Mouse (Mus musculus): ENCODE data around the gene Mcrip1. TPM values are rescaled to one million over a fixed set of nuclear protein-coding genes. Genes with fewer than 3 reads are reported as not detected.
"Not testable (repeated sequence)": the region's sequence is repeated elsewhere in the genome, so short reads cannot be mapped to it uniquely, and the experiment has no call there.

The Mcrip1 gene
- polyA plus RNA-seq, 1 experiment from 2014 or later = 252 TPM

DNA sequence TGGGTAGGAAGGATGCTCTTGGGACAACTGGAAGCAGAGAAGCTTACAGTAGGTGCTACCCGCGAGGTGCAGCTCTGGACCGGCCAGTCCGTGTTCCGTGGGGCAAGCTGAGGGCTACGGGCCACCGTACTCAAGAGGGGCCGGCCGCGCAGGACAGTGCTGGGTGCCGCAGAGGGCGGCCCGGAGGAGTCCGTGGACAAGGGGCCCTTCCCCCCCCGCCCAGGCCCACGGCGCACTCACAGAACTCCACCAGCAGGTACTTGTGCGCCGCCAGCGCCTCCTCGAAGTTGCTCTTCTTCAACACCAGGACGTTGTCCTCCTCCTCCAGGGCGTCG is 22.9 kb upstream of the Mcrip1 start:
- ATAC-seq (ENCODE audit: insufficient number of reproducible peaks, low FRiP score, low TSS enrichment, low read depth) = peak; percentile 6; the same call in 1 of the 2 replicates
- H3K36me3 ChIP-seq (ENCODE audit: control insufficient read depth, insufficient read depth, low read length) = peaks cover 35% of the 10 kb centered on the region
- 0% methylated on average over 22 of the region's 24 CpGs for WGBS

DNA sequence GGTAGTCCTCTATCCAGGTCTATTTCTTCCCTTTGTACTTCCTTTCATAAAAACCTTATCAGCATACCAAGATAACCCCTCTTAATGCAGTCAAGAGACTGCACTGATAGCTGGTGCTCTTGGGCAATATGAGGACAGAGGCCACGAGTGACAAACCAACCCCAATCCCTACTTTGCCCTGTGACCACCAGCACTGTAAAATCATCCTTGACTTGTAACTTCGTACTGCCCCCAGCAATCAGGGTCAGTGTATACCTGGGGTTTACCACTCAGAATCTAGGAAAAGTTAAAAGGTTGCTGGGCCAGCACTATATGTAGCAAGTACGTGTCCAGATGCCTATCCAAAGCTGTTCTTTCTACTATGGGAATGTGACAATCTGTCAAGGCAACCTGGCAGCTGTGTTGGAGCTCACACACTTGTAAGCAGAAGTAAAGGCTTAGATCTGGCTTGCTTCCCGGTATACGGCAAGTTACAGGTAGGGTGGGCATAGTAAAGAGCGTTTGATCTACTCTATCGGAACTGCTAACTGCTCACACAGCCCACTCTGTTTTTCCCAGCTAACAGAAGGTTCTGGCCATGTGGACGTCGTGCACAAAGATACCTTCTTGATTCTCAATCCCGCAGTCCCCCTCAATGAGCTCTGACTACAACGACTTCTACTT is 22.4 kb upstream of the Mcrip1 start:
- DNase-seq (ENCODE audit: low spot score) = no peak
- Histone ChIP-seq H3K27me3 (ENCODE audit: control insufficient read depth, insufficient read depth, low read length) (no peaks in the 10 kb centered on the region), H3K36me3 (ENCODE audit: control insufficient read depth, insufficient read depth, low read length) (peaks cover 37% of the 10 kb centered on the region), H3K4me3 (ENCODE audit: low read depth, low read length) (peak overlapping the region; percentile 97), H3K4me2 (ENCODE audit: low read depth, severe bottlenecking) (peak overlapping the region; percentile 81), H3K9me3 (ENCODE audit: control insufficient read depth, low read length) (no peaks in the 10 kb centered on the region), H3K9ac (ENCODE audit: low read length) (peak overlapping the region; percentile 94), H3K4me1 (ENCODE audit: control insufficient read depth, insufficient read depth, low read length) (0 out of 2 replicates have a peak, but pooled peaks cover 4% of the 10 kb centered on the region), H3K27ac (replicated peaks; ENCODE audit: low read depth, low read length) (peak overlapping the region; percentile 85; the same call in 1 of the 2 replicates)
- no peak for ATAC-seq (ENCODE audit: insufficient number of reproducible peaks, low FRiP score, low TSS enrichment, low read depth)
- 12% methylated on average over 11 of the region's 11 CpGs for WGBS

More for the DNA sequence above, 22.9 kb upstream of the Mcrip1 start:
- Histone ChIP-seq H3K27me3 (ENCODE audit: control insufficient read depth, insufficient read depth, low read length) (no peaks in the 10 kb centered on the region), H3K27ac (replicated peaks; ENCODE audit: low read depth, low read length) (peak overlapping the region; percentile 85; the same call in 1 of the 2 replicates), H3K4me3 (ENCODE audit: low read depth, low read length) (peak overlapping the region; percentile 97), H3K4me2 (ENCODE audit: low read depth, severe bottlenecking) (peak overlapping the region; percentile 81), H3K9ac (ENCODE audit: low read length) (peak overlapping the region; percentile 94), H3K9me3 (ENCODE audit: control insufficient read depth, low read length) (no peaks in the 10 kb centered on the region), H3K4me1 (ENCODE audit: control insufficient read depth, insufficient read depth, low read length) (0 out of 2 replicates have a peak, but pooled peaks cover 4% of the 10 kb centered on the region)
- peak; percentile 46 for DNase-seq (ENCODE audit: low spot score)

DNA sequence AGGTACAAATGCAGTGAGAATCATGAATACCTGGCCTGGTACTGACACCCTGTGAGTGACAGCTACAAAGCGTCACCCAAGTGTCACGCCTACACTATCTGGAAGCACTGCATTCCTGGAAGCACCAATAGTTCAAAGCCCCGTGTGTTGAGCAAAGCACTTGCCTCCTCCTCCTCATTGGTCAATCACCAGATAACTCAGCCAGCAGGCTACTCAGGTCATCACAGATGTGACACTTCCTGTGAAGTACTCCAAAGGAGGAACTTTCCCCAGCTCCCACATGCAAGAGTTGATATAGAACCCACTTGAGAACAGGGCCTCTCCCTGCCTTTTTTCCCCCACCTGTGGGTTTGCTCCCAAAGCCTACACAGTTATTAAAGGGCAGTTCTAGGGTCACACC is 21.6 kb upstream of the Mcrip1 start:
- WGBS = 75% methylated on average over 3 of the region's 3 CpGs
- peak overlapping the region; percentile 81 for H3K4me2 ChIP-seq (ENCODE audit: low read depth, severe bottlenecking)
- no peaks in the 10 kb centered on the region for H3K9me3 ChIP-seq (ENCODE audit: control insufficient read depth, low read length)
- H3K27me3 ChIP-seq (ENCODE audit: control insufficient read depth, insufficient read depth, low read length) = no peaks in the 10 kb centered on the region
- peaks cover 43% of the 10 kb centered on the region for H3K36me3 ChIP-seq (ENCODE audit: control insufficient read depth, insufficient read depth, low read length)
- no peak for ATAC-seq (ENCODE audit: insufficient number of reproducible peaks, low FRiP score, low TSS enrichment, low read depth)
- peak overlapping the region; percentile 94; the same call in 1 of the 2 replicates for H3K9ac ChIP-seq (ENCODE audit: low read length)
- peak overlapping the region; percentile 97 for H3K4me3 ChIP-seq (ENCODE audit: low read depth, low read length)
- H3K27ac ChIP-seq (replicated peaks; ENCODE audit: low read depth, low read length) = no peak overlapping the region
- DNase-seq (ENCODE audit: low spot score) = no peak
- H3K4me1 ChIP-seq (ENCODE audit: control insufficient read depth, insufficient read depth, low read length) = 0 out of 2 replicates have a peak, but pooled peaks cover 4% of the 10 kb centered on the region

DNA sequence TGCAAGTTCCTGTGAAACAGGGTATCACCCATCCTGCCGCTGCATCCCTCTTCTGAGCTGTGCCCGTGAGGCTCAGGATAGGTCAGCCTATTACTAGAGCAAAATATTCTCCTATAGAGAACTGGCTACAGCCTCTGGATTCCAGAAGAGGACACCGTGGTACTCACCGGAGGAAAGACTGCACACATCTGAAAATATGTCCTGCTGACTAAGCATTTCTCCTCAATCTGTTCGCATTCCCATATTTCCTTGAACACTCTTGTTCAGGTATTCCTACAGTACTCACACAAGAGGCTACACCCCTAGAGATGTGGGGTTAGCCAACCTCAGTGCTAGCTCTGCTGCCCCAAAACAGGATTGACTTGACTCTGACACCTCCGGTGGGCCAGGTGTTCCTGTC is 18.8 kb upstream of the Mcrip1 start:
- no peaks in the 10 kb centered on the region for H3K27me3 ChIP-seq (ENCODE audit: control insufficient read depth, insufficient read depth, low read length)
- peaks cover 63% of the 10 kb centered on the region for H3K36me3 ChIP-seq (ENCODE audit: control insufficient read depth, insufficient read depth, low read length)
- no peak overlapping the region for H3K27ac ChIP-seq (replicated peaks; ENCODE audit: low read depth, low read length)
- ATAC-seq (ENCODE audit: insufficient number of reproducible peaks, low FRiP score, low TSS enrichment, low read depth) (no peak), DNase-seq (ENCODE audit: low spot score) (no peak)
- 0 out of 2 replicates have a peak, but pooled peaks cover 4% of the 10 kb centered on the region for H3K4me1 ChIP-seq (ENCODE audit: control insufficient read depth, insufficient read depth, low read length)
- no peaks in the 10 kb centered on the region for H3K9me3 ChIP-seq (ENCODE audit: control insufficient read depth, low read length)
- WGBS = 92% methylated on average over 6 of the region's 6 CpGs
- no peak overlapping the region for H3K9ac ChIP-seq (ENCODE audit: low read length)
- H3K4me3 ChIP-seq (ENCODE audit: low read depth, low read length) = no peak overlapping the region
- no peak overlapping the region for H3K4me2 ChIP-seq (ENCODE audit: low read depth, severe bottlenecking)

DNA sequence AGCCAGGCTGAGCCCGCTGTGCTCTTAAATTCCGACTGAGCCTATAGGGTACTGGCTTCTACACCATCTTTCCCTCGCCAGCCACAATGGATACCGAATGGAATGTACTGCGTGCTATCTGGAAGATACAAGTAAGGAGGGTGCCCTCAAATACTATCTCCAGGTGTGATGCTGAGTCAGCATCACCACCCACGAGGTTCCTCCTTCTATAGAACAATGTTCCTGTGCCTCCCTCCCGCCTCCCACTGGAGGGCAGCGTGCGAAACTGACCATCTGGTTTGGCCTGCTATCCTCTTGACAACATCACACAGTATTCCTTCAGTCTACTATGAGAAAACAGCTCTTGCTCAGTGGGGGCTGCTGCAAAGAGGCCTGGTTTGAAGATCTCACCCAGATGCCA is 15.6 kb upstream of the Mcrip1 start:
- ATAC-seq (ENCODE audit: insufficient number of reproducible peaks, low FRiP score, low TSS enrichment, low read depth) = no peak
- no peak for DNase-seq (ENCODE audit: low spot score)
- H3K36me3 ChIP-seq (ENCODE audit: control insufficient read depth, insufficient read depth, low read length) = peaks cover 80% of the 10 kb centered on the region
- 87% methylated on average over 9 of the region's 9 CpGs for WGBS
- H3K4me2 ChIP-seq (ENCODE audit: low read depth, severe bottlenecking) = no peak overlapping the region
- no peaks in the 10 kb centered on the region for H3K9me3 ChIP-seq (ENCODE audit: control insufficient read depth, low read length)
- no peak overlapping the region for H3K4me3 ChIP-seq (ENCODE audit: low read depth, low read length)
- H3K27me3 ChIP-seq (ENCODE audit: control insufficient read depth, insufficient read depth, low read length) = no peaks in the 10 kb centered on the region
- H3K27ac ChIP-seq (replicated peaks; ENCODE audit: low read depth, low read length) = no peak overlapping the region
- no peaks in the 10 kb centered on the region for H3K4me1 ChIP-seq (ENCODE audit: control insufficient read depth, insufficient read depth, low read length)
- H3K9ac ChIP-seq (ENCODE audit: low read length) = no peak overlapping the region

DNA sequence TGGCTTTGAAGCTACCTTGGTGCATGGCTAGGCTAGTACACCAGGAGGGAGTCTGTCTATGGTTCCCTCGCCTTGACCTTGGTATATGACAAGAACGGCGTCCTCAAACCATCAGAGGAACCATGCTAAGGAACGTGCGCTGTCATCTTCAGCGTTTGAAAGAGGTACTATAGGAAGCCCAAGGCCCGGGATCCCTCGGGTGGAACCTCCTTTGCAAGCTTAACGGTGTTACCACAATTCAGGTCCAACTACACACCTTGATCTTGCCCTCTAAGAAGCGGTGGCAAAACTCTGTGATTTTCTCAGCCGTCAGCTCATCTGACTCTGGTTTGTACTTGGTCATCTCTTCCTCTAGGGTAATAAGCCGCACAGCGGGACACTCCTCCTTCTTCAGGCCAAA is 13.4 kb upstream of the Mcrip1 start:
- H3K4me2 ChIP-seq (ENCODE audit: low read depth, severe bottlenecking) = no peak overlapping the region
- WGBS = 96% methylated on average over 13 of the region's 13 CpGs
- no peaks in the 10 kb centered on the region for H3K4me1 ChIP-seq (ENCODE audit: control insufficient read depth, insufficient read depth, low read length)
- no peaks in the 10 kb centered on the region for H3K9me3 ChIP-seq (ENCODE audit: control insufficient read depth, low read length)
- H3K36me3 ChIP-seq (ENCODE audit: control insufficient read depth, insufficient read depth, low read length) = peaks cover 75% of the 10 kb centered on the region
- H3K27me3 ChIP-seq (ENCODE audit: control insufficient read depth, insufficient read depth, low read length) = no peaks in the 10 kb centered on the region
- H3K27ac ChIP-seq (replicated peaks; ENCODE audit: low read depth, low read length) = no peak overlapping the region
- no peak for ATAC-seq (ENCODE audit: insufficient number of reproducible peaks, low FRiP score, low TSS enrichment, low read depth)
- no peak for DNase-seq (ENCODE audit: low spot score)
- H3K9ac ChIP-seq (ENCODE audit: low read length) = no peak overlapping the region
- H3K4me3 ChIP-seq (ENCODE audit: low read depth, low read length) = no peak overlapping the region

DNA sequence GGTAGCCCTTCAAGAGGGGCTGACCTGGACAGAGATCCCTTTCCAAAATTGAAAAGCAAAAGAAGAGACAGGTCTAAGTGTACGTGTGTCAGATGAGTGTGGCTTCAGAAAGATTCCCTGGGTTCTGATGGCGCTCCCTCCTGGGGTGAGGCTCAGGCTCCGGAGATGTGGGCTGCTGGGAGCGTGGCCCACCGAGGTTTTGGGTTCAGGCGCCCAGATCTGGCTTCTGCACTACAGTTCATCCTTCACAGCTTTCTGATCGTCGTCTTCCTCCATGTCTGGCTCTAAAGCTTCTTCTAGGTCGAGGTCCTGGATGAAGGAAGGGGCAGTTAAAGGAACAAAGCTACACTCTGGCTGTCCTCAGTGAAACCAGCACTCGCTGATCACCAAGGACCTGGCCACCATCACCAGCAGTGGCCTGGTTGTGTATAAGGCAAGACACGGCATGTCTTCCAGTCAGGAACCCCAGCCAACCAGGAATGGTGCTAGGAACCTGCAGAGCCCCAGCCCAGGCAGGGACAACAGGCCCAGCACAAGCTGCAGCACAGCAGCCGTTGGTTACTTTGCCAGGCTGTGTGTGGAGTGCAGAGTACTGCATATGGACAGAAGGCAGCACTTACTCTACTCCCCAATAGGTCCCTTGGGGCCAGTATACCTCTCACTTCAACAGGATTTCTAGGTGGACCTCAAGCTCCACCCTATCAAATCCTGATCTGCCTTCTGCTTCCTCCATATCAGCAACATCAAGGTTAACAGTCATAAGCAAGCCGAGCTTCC is 11.6 kb upstream of the Mcrip1 start:
- no peak for DNase-seq (ENCODE audit: low spot score)
- Histone ChIP-seq H3K4me1 (ENCODE audit: control insufficient read depth, insufficient read depth, low read length) (no peaks in the 10 kb centered on the region), H3K27ac (replicated peaks; ENCODE audit: low read depth, low read length) (no peak overlapping the region), H3K4me3 (ENCODE audit: low read depth, low read length) (no peak overlapping the region), H3K9me3 (ENCODE audit: control insufficient read depth, low read length) (no peaks in the 10 kb centered on the region), H3K27me3 (ENCODE audit: control insufficient read depth, insufficient read depth, low read length) (no peaks in the 10 kb centered on the region), H3K9ac (ENCODE audit: low read length) (no peak overlapping the region), H3K36me3 (ENCODE audit: control insufficient read depth, insufficient read depth, low read length) (peaks cover 58% of the 10 kb centered on the region), H3K4me2 (ENCODE audit: low read depth, severe bottlenecking) (no peak overlapping the region)
- ATAC-seq (ENCODE audit: insufficient number of reproducible peaks, low FRiP score, low TSS enrichment, low read depth) = no peak
- 94% methylated on average over 13 of the region's 13 CpGs for WGBS

DNA sequence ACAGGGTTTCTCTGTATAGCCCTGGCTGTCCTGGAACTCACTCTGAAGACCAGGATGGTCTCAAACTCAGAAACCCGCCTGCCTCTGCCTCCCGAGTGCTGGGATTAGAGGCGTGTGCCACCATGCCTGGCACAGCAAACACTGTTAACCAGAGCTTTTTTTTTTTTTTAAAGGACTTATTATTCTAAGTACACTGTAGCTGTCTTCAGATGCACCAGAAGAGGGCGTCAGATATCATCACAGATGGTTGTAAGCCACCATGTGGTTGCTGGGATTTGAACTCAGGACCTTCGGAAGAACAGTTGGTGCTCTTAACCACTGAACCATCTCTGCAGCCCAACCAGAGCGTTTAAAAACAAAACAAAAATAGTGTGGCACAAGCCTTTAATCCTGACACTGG is 9.3 kb upstream of the Mcrip1 start:
- not testable (repeated sequence) for H3K4me3 ChIP-seq (ENCODE audit: low read depth, low read length); H3K4me1 ChIP-seq (ENCODE audit: control insufficient read depth, insufficient read depth, low read length); H3K27ac ChIP-seq (replicated peaks; ENCODE audit: low read depth, low read length); H3K4me2 ChIP-seq (ENCODE audit: low read depth, severe bottlenecking); H3K27me3 ChIP-seq (ENCODE audit: control insufficient read depth, insufficient read depth, low read length); H3K9me3 ChIP-seq (ENCODE audit: control insufficient read depth, low read length); ATAC-seq (ENCODE audit: insufficient number of reproducible peaks, low FRiP score, low TSS enrichment, low read depth); H3K9ac ChIP-seq (ENCODE audit: low read length); DNase-seq (ENCODE audit: low spot score)
- 87% methylated on average over 6 of the region's 6 CpGs for WGBS
- peaks cover 42% of the 10 kb centered on the region for H3K36me3 ChIP-seq (ENCODE audit: control insufficient read depth, insufficient read depth, low read length)
